Mouse (Mus musculus): ENCODE measurements around the gene Flad1. TPM values are rescaled to one million over a fixed set of nuclear protein-coding genes. Genes with fewer than 3 reads are reported as not detected.
A peak's percentile ranks its signal among the peaks of the same experiment; 100 is the strongest.

Flad1 gene
- polyA plus RNA-seq (2012; rRNA removed) (32.8 and 36.0 TPM in 2 replicates), polyA plus RNA-seq (2014; fragmentation: Nextera tagmentation; extraction: Ambion mirVana) (26.8 and 27.1 TPM in 2 replicates)

DNA sequence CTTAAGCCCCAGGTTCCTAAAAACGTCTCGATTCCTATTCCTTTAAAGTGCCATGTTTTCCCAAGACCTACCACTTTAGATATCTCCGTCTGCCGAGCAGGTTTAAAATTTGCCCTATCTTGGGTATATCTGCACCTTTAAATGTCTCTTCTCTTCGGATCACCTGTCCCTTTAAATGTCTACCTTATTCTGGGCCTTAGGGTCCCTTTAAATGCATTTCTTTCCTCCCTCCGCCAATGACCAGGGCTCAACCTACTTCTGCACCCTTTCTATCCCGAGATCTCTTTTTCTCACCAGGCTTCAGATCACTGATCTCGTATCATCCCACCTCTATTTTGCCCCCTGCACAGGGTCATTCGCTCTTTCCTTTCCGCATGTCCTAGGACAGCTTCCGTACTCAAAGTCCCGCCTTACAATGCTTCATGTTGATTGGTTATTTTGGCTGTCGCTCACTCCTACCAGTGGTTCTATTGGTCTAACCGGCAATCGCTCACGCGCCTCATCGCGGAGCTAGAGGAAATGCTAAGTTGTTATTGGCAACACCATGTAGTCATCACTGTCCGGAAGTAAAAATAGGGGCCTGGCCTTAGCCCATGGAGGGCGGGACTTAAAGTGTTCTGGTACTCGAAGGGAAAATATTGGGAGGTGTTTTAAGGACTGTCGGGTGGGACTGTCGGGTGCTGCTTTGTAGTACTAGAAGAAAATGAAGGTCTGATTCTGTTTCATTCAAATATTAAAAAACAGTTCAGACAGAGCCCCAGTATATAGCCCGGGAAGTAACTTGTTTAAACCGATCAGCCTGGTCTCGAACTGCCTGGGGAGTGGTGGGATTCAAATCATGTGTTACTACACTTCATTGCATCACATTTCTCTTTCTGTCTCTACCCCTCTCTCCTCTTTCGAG is at the start of gene Flad1:
Gene Flad1, minus strand, starts transcription at position 381 of the 904 bp plus-strand sequence.
- Histone ChIP-seq H3K27ac (replicated peaks; ENCODE audit: low read depth, low read length) (0 out of 2 replicates have a peak within 1 kb of the TSS, but pooled peaks have one; percentile 33), H3K4me3 (replicated peaks; ENCODE audit: low read length) (peak within 1 kb of the TSS; percentile 50), H3K9ac (ENCODE audit: low read depth, low read length, severe bottlenecking) (peak within 1 kb of the TSS; percentile 38), H3K27me3 (ENCODE audit: control insufficient read depth, insufficient read depth, low read length) (no peaks in the 10 kb centered on the region), H3K4me1 (ENCODE audit: control insufficient read depth, insufficient read depth, low read length) (peaks cover 8% of the 10 kb centered on the region), H3K4me2 (replicated peaks; ENCODE audit: low read depth, low read length, severe bottlenecking) (peak within 1 kb of the TSS; percentile 72), H3K36me3 (ENCODE audit: control insufficient read depth, insufficient read depth, low read length) (peaks cover 38% of the 10 kb centered on the region), H3K9me3 (ENCODE audit: control insufficient read depth, low read length) (no peaks in the 10 kb centered on the region)
- ATAC-seq (ENCODE audit: low FRiP score, low read depth) (peak; percentile 99), DNase-seq (ENCODE audit: low spot score) (peak; percentile 99)
- WGBS = 7% methylated on average over 28 of the region's 28 CpGs
- no peak for TF ChIP-seq POLR2A (IDR thresholded peaks at IDR 0.05; ENCODE audit: borderline replicate concordance, extremely low read depth, insufficient read depth, insufficient read length)

DNA sequence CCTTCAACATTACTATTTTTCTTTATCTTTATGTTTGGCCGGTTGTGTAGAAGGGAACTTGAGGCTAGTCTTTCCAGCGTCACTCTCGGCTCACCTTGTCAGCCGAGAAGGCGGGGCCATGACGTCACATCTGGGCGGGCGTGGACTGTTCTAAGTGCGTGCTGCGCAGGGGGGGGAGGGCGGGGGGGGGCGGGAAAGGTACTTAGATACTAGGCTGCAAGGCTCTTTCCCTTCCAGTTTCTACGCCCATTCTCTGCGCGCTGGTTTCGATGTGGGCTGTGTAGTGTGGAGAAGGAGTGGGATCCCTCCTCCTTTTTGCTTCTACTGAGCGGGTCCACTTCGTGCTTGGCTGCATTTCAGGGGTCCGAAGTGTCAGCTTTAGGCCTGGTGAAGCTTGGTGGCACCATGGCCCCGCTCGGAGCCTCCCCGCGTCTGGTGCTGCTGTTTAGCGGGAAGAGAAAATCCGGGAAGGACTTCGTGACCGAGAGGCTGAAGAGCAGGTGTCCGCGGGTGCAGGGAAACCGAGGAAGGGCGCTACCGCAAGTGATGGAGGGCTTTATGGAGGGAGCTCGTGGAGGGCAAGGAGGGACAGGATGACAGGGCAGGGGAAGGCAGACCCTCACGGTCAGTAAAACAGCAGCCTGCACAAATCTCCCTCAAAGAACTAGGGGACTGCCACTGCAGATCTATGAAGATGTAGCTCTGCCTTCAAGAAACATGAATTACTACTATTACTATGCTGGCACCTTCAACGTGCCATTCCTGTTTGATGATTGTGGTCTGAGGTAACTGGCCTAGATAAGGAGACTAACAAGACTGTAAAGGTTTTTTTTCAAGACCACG is 47.5 kb upstream of the Flad1 start:
- H3K4me3 ChIP-seq (replicated peaks; ENCODE audit: low read length) = peak overlapping the region; percentile 67
- H3K36me3 ChIP-seq (ENCODE audit: control insufficient read depth, insufficient read depth, low read length) = no peaks in the 10 kb centered on the region; the same call in 1 of the 2 replicates
- peak; percentile 92 for ATAC-seq (ENCODE audit: low FRiP score, low read depth)
- DNase-seq (ENCODE audit: low spot score) = peak; percentile 93
- peak; percentile 64; the same call in 1 of the 2 replicates for TF ChIP-seq POLR2A (IDR thresholded peaks at IDR 0.05; ENCODE audit: borderline replicate concordance, extremely low read depth, insufficient read depth, insufficient read length)
- peak overlapping the region; percentile 88 for H3K27ac ChIP-seq (replicated peaks; ENCODE audit: low read depth, low read length)
- no peaks in the 10 kb centered on the region for H3K9me3 ChIP-seq (ENCODE audit: control insufficient read depth, low read length)
- no peaks in the 10 kb centered on the region for H3K27me3 ChIP-seq (ENCODE audit: control insufficient read depth, insufficient read depth, low read length)
- under 1% methylated on average over 33 of the region's 36 CpGs for WGBS
- H3K4me2 ChIP-seq (replicated peaks; ENCODE audit: low read depth, low read length, severe bottlenecking) = peak overlapping the region; percentile 76
- peaks cover 7% of the 10 kb centered on the region for H3K4me1 ChIP-seq (ENCODE audit: control insufficient read depth, insufficient read depth, low read length)
- peak overlapping the region; percentile 75 for H3K9ac ChIP-seq (ENCODE audit: low read depth, low read length, severe bottlenecking)

DNA sequence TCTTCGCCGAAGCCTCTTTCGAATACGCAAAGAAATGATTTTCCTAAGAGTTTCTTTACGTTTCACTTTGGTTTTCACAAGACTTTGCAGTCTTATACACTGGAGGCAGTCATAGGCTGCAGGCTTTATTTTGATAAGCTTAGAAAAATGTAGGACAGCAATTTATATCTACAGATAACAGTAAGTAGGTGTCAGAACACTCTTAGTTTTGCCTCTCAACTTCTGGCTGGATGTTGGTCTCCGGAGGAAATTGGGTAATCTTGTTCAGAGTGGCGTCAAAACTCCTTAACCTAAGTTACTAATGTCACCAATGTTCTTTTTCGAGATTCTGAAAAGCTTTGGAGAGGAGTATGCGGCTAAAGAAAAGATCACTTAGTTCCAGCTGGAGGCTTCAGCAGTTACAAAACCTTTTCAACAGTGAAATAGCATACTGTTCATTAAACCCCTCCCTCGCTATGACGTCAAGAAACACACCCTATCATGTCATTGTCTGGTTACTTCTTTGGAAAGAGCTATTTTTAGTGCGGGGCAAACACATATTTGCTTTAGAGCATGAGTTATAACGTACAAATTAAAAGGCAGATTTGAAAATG is 46.8 kb upstream of the Flad1 start:
- WGBS = 50% methylated on average over 13 of the region's 13 CpGs
- TF ChIP-seq POLR2A (IDR thresholded peaks at IDR 0.05; ENCODE audit: borderline replicate concordance, extremely low read depth, insufficient read depth, insufficient read length) = no peak
- peak overlapping the region; percentile 76 for H3K4me2 ChIP-seq (replicated peaks; ENCODE audit: low read depth, low read length, severe bottlenecking)
- no peak for DNase-seq (ENCODE audit: low spot score)
- H3K9me3 ChIP-seq (ENCODE audit: control insufficient read depth, low read length) = no peaks in the 10 kb centered on the region
- no peaks in the 10 kb centered on the region; the same call in 1 of the 2 replicates for H3K36me3 ChIP-seq (ENCODE audit: control insufficient read depth, insufficient read depth, low read length)
- 0 out of 2 replicates have a peak overlapping the region, but pooled peaks have one; percentile 75 for H3K9ac ChIP-seq (ENCODE audit: low read depth, low read length, severe bottlenecking)
- peak; percentile 64; the same call in 1 of the 2 replicates for ATAC-seq (ENCODE audit: low FRiP score, low read depth)
- H3K27ac ChIP-seq (replicated peaks; ENCODE audit: low read depth, low read length) = peak overlapping the region; percentile 88; the same call in 1 of the 2 replicates
- H3K4me3 ChIP-seq (replicated peaks; ENCODE audit: low read length) = peak overlapping the region; percentile 67
- H3K27me3 ChIP-seq (ENCODE audit: control insufficient read depth, insufficient read depth, low read length) = no peaks in the 10 kb centered on the region
- H3K4me1 ChIP-seq (ENCODE audit: control insufficient read depth, insufficient read depth, low read length) = peaks cover 7% of the 10 kb centered on the region

DNA sequence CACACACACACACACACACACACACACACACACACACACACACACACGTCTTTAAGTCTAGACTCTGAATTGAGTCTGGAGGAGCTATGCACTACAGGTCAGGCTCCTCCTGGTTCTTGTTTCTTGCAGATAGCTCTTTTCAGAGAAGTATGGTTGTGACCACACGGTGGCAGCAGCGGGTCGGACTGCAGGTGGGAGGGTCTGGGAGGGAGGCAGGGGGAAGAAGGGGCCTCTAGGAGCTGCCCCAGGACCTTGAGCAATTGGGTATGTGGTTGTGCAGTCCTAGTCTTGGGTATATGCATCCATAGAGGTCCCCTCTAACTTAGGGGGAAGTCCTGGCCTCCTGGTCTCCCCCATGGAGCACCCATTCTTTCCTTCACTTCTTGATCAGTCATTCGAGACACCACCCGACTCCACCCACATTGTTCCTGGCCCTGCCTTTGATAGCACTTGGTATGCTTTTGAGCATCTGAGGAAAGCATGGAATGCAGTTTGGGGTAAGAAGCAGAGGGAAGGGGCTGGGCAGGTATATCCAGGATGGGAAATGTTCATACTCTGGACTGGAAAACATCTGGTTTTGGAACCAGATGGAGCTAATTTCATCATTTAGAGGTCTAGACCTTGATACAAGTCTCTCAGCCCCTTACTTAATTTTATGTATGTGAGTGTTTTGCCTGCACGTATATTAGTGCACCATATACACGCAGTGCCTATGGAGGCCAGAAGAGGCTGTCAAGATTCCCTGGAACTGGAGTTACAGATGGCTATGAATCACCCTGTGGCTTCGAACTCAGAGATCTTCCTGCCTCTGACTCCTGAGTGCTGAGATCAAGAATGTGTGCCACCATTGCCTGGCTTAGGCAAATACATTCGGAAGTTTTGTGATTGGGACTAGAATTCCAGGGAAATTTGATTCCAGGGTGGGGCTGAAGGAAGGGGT is 45.3 kb upstream of the Flad1 start:
- H3K9ac ChIP-seq (ENCODE audit: low read depth, low read length, severe bottlenecking) = no peak overlapping the region
- no peak overlapping the region for H3K4me3 ChIP-seq (replicated peaks; ENCODE audit: low read length)
- DNase-seq (ENCODE audit: low spot score) (peak; percentile 46), ATAC-seq (ENCODE audit: low FRiP score, low read depth) (no peak)
- H3K27ac ChIP-seq (replicated peaks; ENCODE audit: low read depth, low read length) = no peak overlapping the region
- 33% methylated on average over 10 of the region's 10 CpGs for WGBS
- no peaks in the 10 kb centered on the region for H3K9me3 ChIP-seq (ENCODE audit: control insufficient read depth, low read length)
- H3K4me1 ChIP-seq (ENCODE audit: control insufficient read depth, insufficient read depth, low read length) = peaks cover 7% of the 10 kb centered on the region
- H3K27me3 ChIP-seq (ENCODE audit: control insufficient read depth, insufficient read depth, low read length) = no peaks in the 10 kb centered on the region
- H3K4me2 ChIP-seq (replicated peaks; ENCODE audit: low read depth, low read length, severe bottlenecking) = no peak overlapping the region
- no peak for TF ChIP-seq POLR2A (IDR thresholded peaks at IDR 0.05; ENCODE audit: borderline replicate concordance, extremely low read depth, insufficient read depth, insufficient read length)
- no peaks in the 10 kb centered on the region; the same call in 1 of the 2 replicates for H3K36me3 ChIP-seq (ENCODE audit: control insufficient read depth, insufficient read depth, low read length)
